Mouse (Mus musculus) forebrain, embryonic 11.5 days (tissue): ENCODE measurements around the gene Socs5. TPM values are rescaled to one million over a fixed set of nuclear protein-coding genes. Genes with fewer than 3 reads are reported as not detected.

Source experiments
- ATAC-seq: fragments of 200-750 bp; cut with Nextera tagmentation; replicated peaks from 2 replicates; pipeline ENCODE4 v1.8.0; 2017; ENCODE audit warnings: moderate TSS enrichment; ENCODE audit not compliant: low FRiP score
- DNase-seq: peaks from one replicate; pipeline ENCODE4 v3.0.0-alpha.2; 2017; ENCODE audit warnings: low spot score
- H3K27ac ChIP-seq: fragments of 300-500 bp; sonication (generic); 2 replicates; pipeline ENCODE4 v1.5.1; 2014; ENCODE audit warnings: low read depth, low read length
- H3K27me3 ChIP-seq: fragments of 300-500 bp; sonication (generic); 2 replicates; pipeline ENCODE4 v1.6.1; 2014; ENCODE audit warnings: mild to moderate bottlenecking, low read length, mixed read lengths; ENCODE audit not compliant: control insufficient read depth, insufficient read depth
- H3K36me3 ChIP-seq: fragments of 300-500 bp; sonication (generic); 2 replicates; pipeline ENCODE4 v1.6.1; 2014; ENCODE audit warnings: mild to moderate bottlenecking, low read length, moderate library complexity, mixed read lengths; ENCODE audit not compliant: control insufficient read depth, insufficient read depth
- H3K4me1 ChIP-seq: fragments of 300-500 bp; sonication (generic); replicated peaks from 2 replicates; pipeline ENCODE4 v1.6.1; 2014; ENCODE audit warnings: low read length, mixed read lengths; ENCODE audit not compliant: control insufficient read depth, insufficient read depth
- H3K4me2 ChIP-seq: fragments of 300-500 bp; sonication (generic); 2 replicates; pipeline ENCODE4 v1.6.1; 2014; ENCODE audit warnings: low read depth, mild to moderate bottlenecking, low read length, moderate library complexity, mixed read lengths; ENCODE audit not compliant: severe bottlenecking
- H3K4me3 ChIP-seq: fragments of 300-500 bp; sonication (generic); 2 replicates; pipeline ENCODE4 v1.5.1; 2014; ENCODE audit warnings: low read depth, low read length
- H3K9ac ChIP-seq: fragments of 300-500 bp; sonication (generic); 2 replicates; pipeline ENCODE4 v1.6.1; 2014; ENCODE audit warnings: low read length
- H3K9me3 ChIP-seq: fragments of 300-500 bp; sonication (generic); 2 replicates; pipeline ENCODE4 v1.6.1; 2016; ENCODE audit warnings: low read length, mixed read lengths; ENCODE audit not compliant: control insufficient read depth
- WGBS: fragments of 180-500 bp; shearing (Covaris S2); extraction: QIAGEN DNeasy Blood & Tissue Kit; methylation state at CpG from one replicate; pipeline ENCODE4 v1.1.7; 2014; 5-methylcytosine and 5-hydroxymethylcytosine counted together
- polyA plus RNA-seq: library from polyadenylated mRNA; unstranded; fragments of >200 nt; fragmentation: Nextera tagmentation; extraction: Ambion mirVana; gene quantifications from 2 replicates; pipeline ENCODE4 v1.2.1, GENCODE M21; 2014

Gene Socs5
- polyA plus RNA-seq, 1 experiment from 2014 or later: 11.0 TPM

GRCm38 (mm10) chr17:87102636-87103035 is 4.8 kb upstream of the Socs5 start:
- no peak for ATAC-seq

GRCm38 (mm10) chr17:87103060-87103459 is 4.4 kb upstream of the Socs5 start:
- no peak for DNase-seq
- no peaks in the 10 kb centered on the region for H3K4me1 ChIP-seq

More at GRCm38 (mm10) chr17:87102636-87103035, 4.8 kb upstream of the Socs5 start:
- no peak overlapping the region for H3K9ac ChIP-seq
- no peaks in the 10 kb centered on the region for H3K4me1 ChIP-seq
- no peak overlapping the region for H3K4me2 ChIP-seq
- WGBS: 81% methylated on average over 8 of the region's 8 CpGs
- DNase-seq: no peak
- H3K9me3 ChIP-seq: no peaks in the 10 kb centered on the region
- H3K27me3 ChIP-seq: no peaks in the 10 kb centered on the region
- no peak overlapping the region for H3K4me3 ChIP-seq
- no peaks in the 10 kb centered on the region for H3K36me3 ChIP-seq
- H3K27ac ChIP-seq: no peak overlapping the region

GRCm38 (mm10) chr17:87104276-87104675 is 3.2 kb upstream of the Socs5 start:
- H3K9me3 ChIP-seq: no peaks in the 10 kb centered on the region
- 84% methylated on average over 4 of the region's 4 CpGs for WGBS
- ATAC-seq: no peak
- no peaks in the 10 kb centered on the region for H3K36me3 ChIP-seq
- H3K9ac ChIP-seq: no peak overlapping the region
- no peak overlapping the region for H3K4me2 ChIP-seq
- DNase-seq: no peak
- peaks cover 3% of the 10 kb centered on the region; the same call in 1 of the 2 replicates for H3K4me1 ChIP-seq
- no peak overlapping the region for H3K4me3 ChIP-seq
- no peaks in the 10 kb centered on the region for H3K27me3 ChIP-seq
- no peak overlapping the region for H3K27ac ChIP-seq

More at GRCm38 (mm10) chr17:87103060-87103459, 4.4 kb upstream of the Socs5 start:
- 86% methylated on average over 5 of the region's 5 CpGs for WGBS
- Histone ChIP-seq H3K27me3 (no peaks in the 10 kb centered on the region), H3K4me2 (no peak overlapping the region), H3K9ac (no peak overlapping the region), H3K9me3 (no peaks in the 10 kb centered on the region), H3K27ac (no peak overlapping the region), H3K36me3 (no peaks in the 10 kb centered on the region), H3K4me3 (no peak overlapping the region)
- no peak for ATAC-seq

- H3K4me2 ChIP-seq: peak overlapping the region; percentile 66; the same call in 1 of the 2 replicates
- no peaks in the 10 kb centered on the region for H3K9me3 ChIP-seq
- H3K27me3 ChIP-seq: no peaks in the 10 kb centered on the region
- no peak overlapping the region for H3K4me3 ChIP-seq
- H3K36me3 ChIP-seq: no peaks in the 10 kb centered on the region
- H3K27ac ChIP-seq: no peak overlapping the region
- ATAC-seq (no peak), DNase-seq (no peak)
- 91% methylated on average over 7 of the region's 7 CpGs for WGBS
- H3K9ac ChIP-seq: no peak overlapping the region
- H3K4me1 ChIP-seq: peaks cover 3% of the 10 kb centered on the region; the same call in 1 of the 2 replicates
Observed at GRCm38 (mm10) chr17:87105941-87106340, 1.5 kb upstream of the Socs5 start.

GRCm38 (mm10) chr17:87106691-87107523 is 572 bp upstream of the Socs5 start:
- Histone ChIP-seq H3K4me2 (peak overlapping the region; percentile 66), H3K4me1 (peaks cover 3% of the 10 kb centered on the region; the same call in 1 of the 2 replicates), H3K9ac (peak overlapping the region; percentile 77), H3K27ac (peak overlapping the region; percentile 50; the same call in 1 of the 2 replicates), H3K27me3 (no peaks in the 10 kb centered on the region), H3K36me3 (no peaks in the 10 kb centered on the region), H3K9me3 (no peaks in the 10 kb centered on the region), H3K4me3 (peak overlapping the region; percentile 90)
- under 1% methylated on average over 50 of the region's 51 CpGs for WGBS
- DNase-seq: peak; percentile 99
- ATAC-seq: peak; percentile 100

- peak overlapping the region; percentile 90 for H3K4me3 ChIP-seq
- H3K4me1 ChIP-seq: peaks cover 3% of the 10 kb centered on the region; the same call in 1 of the 2 replicates
- DNase-seq (no peak), ATAC-seq (no peak)
- no peaks in the 10 kb centered on the region for H3K27me3 ChIP-seq
- H3K9ac ChIP-seq: peak overlapping the region; percentile 77
- no peaks in the 10 kb centered on the region for H3K9me3 ChIP-seq
- H3K36me3 ChIP-seq: no peaks in the 10 kb centered on the region
- H3K4me2 ChIP-seq: peak overlapping the region; percentile 66
- no peak overlapping the region for H3K27ac ChIP-seq
- WGBS: 39% methylated on average over 13 of the region's 13 CpGs
Observed at GRCm38 (mm10) chr17:87108507-87109292, 1.2 kb downstream of the Socs5 start.

GRCm38 (mm10) chr17:87109504-87109903 is 2.0 kb downstream of the Socs5 start:
- Histone ChIP-seq H3K4me1 (peaks cover 3% of the 10 kb centered on the region; the same call in 1 of the 2 replicates), H3K4me2 (no peak overlapping the region), H3K9me3 (no peaks in the 10 kb centered on the region), H3K27ac (no peak overlapping the region), H3K4me3 (no peak overlapping the region), H3K36me3 (no peaks in the 10 kb centered on the region), H3K9ac (no peak overlapping the region), H3K27me3 (no peaks in the 10 kb centered on the region)
- no peak for DNase-seq
- ATAC-seq: no peak
- WGBS: 82% methylated on average over 7 of the region's 7 CpGs

- Histone ChIP-seq H3K27ac (no peak overlapping the region), H3K27me3 (no peaks in the 10 kb centered on the region), H3K9me3 (no peaks in the 10 kb centered on the region), H3K36me3 (no peaks in the 10 kb centered on the region), H3K4me3 (no peak overlapping the region), H3K4me2 (no peak overlapping the region), H3K4me1 (peaks cover 3% of the 10 kb centered on the region; the same call in 1 of the 2 replicates), H3K9ac (no peak overlapping the region)
- DNase-seq (no peak), ATAC-seq (no peak)
- WGBS: 85% methylated on average over 5 of the region's 5 CpGs
Observed at GRCm38 (mm10) chr17:87112852-87113592, 5.5 kb downstream of the Socs5 start.
